ENCODE assay signal across 8 mouse cellular contexts in the genomic region with DNA sequence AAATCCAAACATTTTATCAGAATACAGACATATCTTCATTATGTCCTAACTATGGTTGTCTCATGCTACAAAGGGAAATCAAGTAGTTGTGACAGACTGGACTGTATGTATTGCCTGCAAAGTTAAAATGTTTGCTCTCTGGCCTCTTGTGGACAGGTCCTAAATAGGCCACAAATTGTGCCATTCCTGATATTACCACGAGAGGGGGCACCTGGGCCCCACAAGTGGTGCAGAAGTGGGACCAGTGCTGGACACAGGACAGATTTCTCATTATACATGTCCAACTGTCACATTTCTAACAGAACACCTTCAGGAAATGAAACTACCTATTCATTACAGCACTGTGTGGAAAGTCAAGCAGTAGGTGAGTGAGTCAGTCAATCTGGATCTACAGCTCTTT. TPM values are rescaled to one million over a fixed set of nuclear protein-coding genes. Genes with fewer than 3 reads are reported as not detected.
DNase-seq lines count a peak whose midpoint lies in the region; ATAC-seq and TF ChIP-seq lines count a peak whose summit lies in the region.

No protein-coding gene starts in this region.

- no peak overlapping the region for H3K4me3 ChIP-seq in left cerebral cortex, adult 2 months
- no peak overlapping the region for H3K4me3 ChIP-seq in cerebellum, adult 2 months (replicated peaks; ENCODE audit: insufficient read depth, low read depth, low read length)
- no peak overlapping the region for H3K4me3 ChIP-seq in liver, embryonic 13.5 days (replicated peaks)
- H3K4me3 ChIP-seq in small intestine, adult 2 months (ENCODE audit: low read depth, low read length) = no peak overlapping the region

- intact Hi-C loops in left cerebral cortex, adult 2 months (cut with DNase I) = loop anchor here (5.0 kb wide), 1 partner anchor 210 kb away; no protein-coding TSS in a partner anchor
- intact Hi-C loops in gastrocnemius, postnatal 36 days (cut with DNase I) = loop anchor here (5.0 kb wide), 1 partner anchor 185 kb away; a partner anchor contains a TSS

- peak; percentile 32; the same call in 1 of the 2 replicates for ATAC-seq in liver, embryonic 13.5 days (ENCODE audit: low read depth)

- H3K36me3 ChIP-seq in liver, embryonic 13.5 days = peaks cover 59% of the 10 kb centered on the region
- H3K36me3 ChIP-seq in small intestine, adult 2 months (ENCODE audit: control insufficient read depth, insufficient read depth, low read length) = peaks cover 23% of the 10 kb centered on the region

- H3K9ac ChIP-seq in liver, embryonic 13.5 days = no peak overlapping the region

- DNase-seq in left cerebral cortex, adult 2 months (ENCODE audit: extremely low spot score in 1 of 2, low spot score in 2 of 2) = no peak
- no peak for DNase-seq in left cerebral cortex, adult 11 months (ENCODE audit: low spot score)
- peak; percentile 72 for DNase-seq in MN1 (ENCODE audit: low spot score)
- DNase-seq in cerebellum, adult 2 months = peak; percentile 65 to 68
- DNase-seq in gastrocnemius, postnatal 36 days = peak; percentile 20 to 25
- peak; percentile 50 for DNase-seq in liver, embryonic 13.5 days
- no peak for DNase-seq in neural tube, embryonic 10.5 days (ENCODE audit: extremely low spot score, low spot score)

- H3K27ac ChIP-seq in left cerebral cortex, adult 2 months = no peak overlapping the region
- no peak overlapping the region for H3K27ac ChIP-seq in cerebellum, adult 2 months (ENCODE audit: insufficient read depth, low read length)
- no peak overlapping the region for H3K27ac ChIP-seq in liver, embryonic 13.5 days
- H3K27ac ChIP-seq in small intestine, adult 2 months (ENCODE audit: insufficient read depth, low read depth, low read length) = no peak overlapping the region

- no peaks in the 10 kb centered on the region for H3K9me3 ChIP-seq in liver, embryonic 13.5 days (replicated peaks)

- WGBS in cerebellum, adult 2 months = 2% methylated on average over 1 of the region's 1 CpGs
- 6% methylated on average over 1 of the region's 1 CpGs for WGBS in liver, embryonic 13.5 days (ENCODE audit: insufficient replicate concordance)
- WGBS in small intestine, adult 2 months = 9% methylated on average over 1 of the region's 1 CpGs

- peaks cover 6% of the 10 kb centered on the region for H3K4me1 ChIP-seq in cerebellum, adult 2 months (ENCODE audit: control insufficient read depth, insufficient read depth, low read length)
- H3K4me1 ChIP-seq in liver, embryonic 13.5 days (replicated peaks) = peaks cover 21% of the 10 kb centered on the region
- H3K4me1 ChIP-seq in small intestine, adult 2 months (ENCODE audit: control insufficient read depth, insufficient read depth, insufficient read length, low read length) = peaks cover 4% of the 10 kb centered on the region; the same call in 1 of the 2 replicates

- TF ChIP-seq CTCF in left cerebral cortex, adult 2 months (IDR thresholded peaks at IDR 0.05) = peak; percentile 64
- peak; percentile 71 for TF ChIP-seq CTCF in cerebellum, adult 2 months (IDR thresholded peaks at IDR 0.05; ENCODE audit: borderline replicate concordance, insufficient read depth, low read depth, low read length)
- TF ChIP-seq CTCF in small intestine, adult 2 months (IDR thresholded peaks at IDR 0.05; ENCODE audit: extremely low read depth, insufficient read length, insufficient replicate concordance, low read depth, low read length) = peak; percentile 71; the same call in 1 of the 2 replicates

- TF ChIP-seq POLR2A in cerebellum, adult 2 months (IDR thresholded peaks at IDR 0.05; ENCODE audit: borderline replicate concordance, insufficient read depth, low read length) = no peak
- no peak for TF ChIP-seq POLR2A in small intestine, adult 2 months (IDR thresholded peaks at IDR 0.05; ENCODE audit: low read depth, low read length)

- no peak overlapping the region for H3K4me2 ChIP-seq in liver, embryonic 13.5 days

- no peaks in the 10 kb centered on the region for H3K27me3 ChIP-seq in cerebellum, adult 2 months (ENCODE audit: control insufficient read depth, insufficient read depth, low read length)
- H3K27me3 ChIP-seq in liver, embryonic 13.5 days = no peaks in the 10 kb centered on the region
- no peaks in the 10 kb centered on the region for H3K27me3 ChIP-seq in small intestine, adult 2 months (ENCODE audit: control insufficient read depth, insufficient read depth, low read length)

RNA-seq across cellular contexts. Expression of a gene that starts 5.1 kb away (rescaled TPM):
- 1 to 10 TPM; 8.3 to 9.0 TPM for total RNA-seq in left cerebral cortex, adult 2 months (2021)
- 12.7 and 13.5 TPM in 2 replicates for polyA plus RNA-seq in cerebellum, adult 2 months (2012; rRNA removed)
- total RNA-seq in gastrocnemius, postnatal 36 days (2021) = 1 to 10 TPM; 3.6 to 6.4 TPM
- 15.6 and 19.1 TPM in 2 replicates for polyA plus RNA-seq in liver, embryonic 13.5 days (2015; fragmentation: Nextera tagmentation; extraction: Ambion mirVana)
- polyA plus RNA-seq in small intestine, adult 2 months (2012; rRNA removed) = 0.48 and 1.7 TPM in 2 replicates

RNA-seq across cellular contexts. Expression of a gene that starts 8.6 kb away (rescaled TPM):
- 1 to 10 TPM in 1 of 2 experiments, not detected in 1; 1.2 TPM for total RNA-seq in left cerebral cortex, adult 2 months (2021)
- polyA plus RNA-seq in cerebellum, adult 2 months (2012; rRNA removed) = 1.4 TPM in 2 replicates
- total RNA-seq in gastrocnemius, postnatal 36 days (2021) = under 1 TPM; 0.54 to 0.74 TPM
- polyA plus RNA-seq in liver, embryonic 13.5 days (2015; fragmentation: Nextera tagmentation; extraction: Ambion mirVana) = 0.68 and 1.2 TPM in 2 replicates
- polyA plus RNA-seq in small intestine, adult 2 months (2012; rRNA removed) = not detected in 2 replicates

RNA-seq across cellular contexts. Expression of a gene that starts 43.3 kb away (rescaled TPM):
- 10 to 100 TPM; 94.3 to 99.9 TPM for total RNA-seq in left cerebral cortex, adult 2 months (2021)
- 39.8 and 41.6 TPM in 2 replicates for polyA plus RNA-seq in cerebellum, adult 2 months (2012; rRNA removed)
- total RNA-seq in gastrocnemius, postnatal 36 days (2021) = 1 to 10 TPM; 8.2 to 9.0 TPM
- polyA plus RNA-seq in liver, embryonic 13.5 days (2015; fragmentation: Nextera tagmentation; extraction: Ambion mirVana) = 19.7 and 21.2 TPM in 2 replicates
- polyA plus RNA-seq in small intestine, adult 2 months (2012; rRNA removed) = 0.91 and 1.2 TPM in 2 replicates

Comparison
In these comparisons a context has a peak if more than half of its experiments do, and no peak if none do; other contexts are left out.
1. DNase-seq: peak in MN1 (single experiment), cerebellum, adult 2 months (2 of 2), gastrocnemius, postnatal 36 days (2 of 2) and liver, embryonic 13.5 days (single experiment); none in left cerebral cortex, adult 2 months (0 of 2), left cerebral cortex, adult 11 months (single experiment) and neural tube, embryonic 10.5 days (single experiment).
2. Peak in every context shown above with its lines, with median percentiles within 50 percentile points of each other: CTCF ChIP-seq.